Mouse (Mus musculus): Measurements from ENCODE around the gene 2310002L09Rik.
"Not testable (repeated sequence)": the region's sequence is repeated elsewhere in the genome, so short reads cannot be mapped to it uniquely, and the experiment has no call there.

The 2310002L09Rik gene

GRCm38 (mm10) chr4:73950375-73950896 is at the start of gene 2310002L09Rik:
Gene 2310002L09Rik (minus strand): TSS chr4:73950846.
- DNase-seq: no peak

GRCm38 (mm10) chr4:73980454-73980853 is 29.8 kb upstream of the 2310002L09Rik start:
- DNase-seq: no peak

DNA sequence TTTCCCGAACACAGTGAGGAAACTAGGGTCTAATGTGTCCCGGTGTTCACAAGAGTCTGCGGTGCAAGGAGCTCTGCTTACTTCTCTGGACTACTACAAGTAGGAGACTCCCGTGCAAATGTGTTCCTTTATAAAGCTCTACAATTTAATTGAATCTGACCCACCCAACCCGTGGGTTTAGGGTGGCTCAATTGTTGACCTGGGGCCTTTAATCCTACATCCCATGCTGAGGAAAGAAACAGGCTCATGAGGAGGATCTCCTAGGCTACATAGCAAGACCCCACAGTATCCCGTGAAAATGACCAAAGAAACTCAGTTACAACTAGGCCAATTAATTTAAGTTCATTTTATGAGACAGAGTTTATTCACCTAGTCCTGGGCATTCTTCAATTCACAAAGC is 30.0 kb downstream of the 2310002L09Rik start, which contains the start of gene Gm11756:
Gene Gm11756, minus strand, starts transcription at position 101 of the 400 bp plus-strand sequence.
- not testable (repeated sequence) for DNase-seq

DNA sequence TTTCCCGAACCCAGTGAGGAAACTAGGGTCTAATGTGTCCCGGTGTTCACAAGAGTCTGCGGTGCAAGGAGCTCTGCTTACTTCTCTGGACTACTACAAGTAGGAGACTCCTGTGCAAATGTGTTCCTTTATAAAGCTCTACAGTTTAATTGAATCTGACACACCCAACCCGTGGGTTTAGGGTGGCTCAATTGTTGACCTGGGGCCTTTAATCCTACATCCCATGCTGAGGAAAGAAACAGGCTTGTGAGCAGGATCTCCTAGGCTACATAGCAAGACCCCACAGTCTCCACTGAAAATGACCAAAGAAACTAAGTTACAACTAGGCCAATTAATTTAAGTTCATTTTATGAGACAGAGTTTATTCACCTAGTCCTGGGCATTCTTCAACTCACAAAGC is 44.8 kb downstream of the 2310002L09Rik start, which contains the start of gene Gm13871:
Gene Gm13871, minus strand, starts transcription at position 101 of the 400 bp plus-strand sequence.
- DNase-seq: not testable (repeated sequence)

- not testable (repeated sequence) for DNase-seq
Measured at GRCm38 (mm10) chr4:73891012-73891411, 59.6 kb downstream of the 2310002L09Rik start, which contains the start of gene Gm11757. Gene Gm11757 (minus strand): TSS chr4:73891112.

Data from lung, postnatal 14 days (tissue).